Mouse (Mus musculus) layer of hippocampus, adult 11-12 months (tissue): ENCODE data around the gene Arid1a.

Experiments
- DNase-seq: peaks from one replicate; pipeline ENCODE4 v3.0.0; 2022; ENCODE audit warnings: low spot score

The Arid1a gene

DNA sequence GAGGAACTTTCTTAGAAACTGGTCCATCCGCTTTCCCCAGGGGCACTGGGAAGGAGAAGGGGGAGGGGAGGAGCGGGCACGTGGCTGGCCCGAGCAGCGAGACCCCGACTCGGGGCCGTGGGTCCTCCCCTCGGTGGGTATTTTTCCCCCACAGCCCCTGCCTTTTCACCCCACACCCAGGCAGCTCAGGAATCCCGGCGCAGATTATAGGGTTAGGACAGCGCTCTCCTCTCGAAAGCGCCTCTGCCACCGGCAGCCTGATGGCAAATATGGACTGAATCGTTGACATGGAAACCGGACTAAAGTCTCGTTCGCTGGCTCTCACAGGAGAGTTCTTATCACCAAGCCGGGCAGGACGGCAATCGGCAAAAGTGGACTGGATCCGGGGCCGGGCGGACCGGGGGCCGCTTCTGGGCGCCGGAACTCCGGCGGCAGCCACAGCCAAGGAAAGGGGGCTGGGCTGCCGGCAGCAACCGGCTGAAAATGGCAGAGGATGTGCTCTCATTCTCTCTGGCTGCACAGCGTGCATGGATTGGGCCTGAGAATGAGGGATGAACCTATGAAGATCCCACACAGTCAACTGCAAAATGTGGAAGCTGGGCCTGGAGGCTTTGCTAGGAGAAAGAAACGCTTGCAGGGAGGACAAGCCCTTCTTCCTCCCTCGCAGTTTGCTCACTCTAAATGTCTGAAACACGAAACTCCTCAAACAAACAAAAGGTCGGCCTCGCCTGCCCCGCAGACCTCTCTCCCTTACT lies at the start of gene Arid1a:
Arid1a (minus strand) TSS at position 256 of the 755 bp plus-strand sequence.
- peak; percentile 94 for DNase-seq

DNA sequence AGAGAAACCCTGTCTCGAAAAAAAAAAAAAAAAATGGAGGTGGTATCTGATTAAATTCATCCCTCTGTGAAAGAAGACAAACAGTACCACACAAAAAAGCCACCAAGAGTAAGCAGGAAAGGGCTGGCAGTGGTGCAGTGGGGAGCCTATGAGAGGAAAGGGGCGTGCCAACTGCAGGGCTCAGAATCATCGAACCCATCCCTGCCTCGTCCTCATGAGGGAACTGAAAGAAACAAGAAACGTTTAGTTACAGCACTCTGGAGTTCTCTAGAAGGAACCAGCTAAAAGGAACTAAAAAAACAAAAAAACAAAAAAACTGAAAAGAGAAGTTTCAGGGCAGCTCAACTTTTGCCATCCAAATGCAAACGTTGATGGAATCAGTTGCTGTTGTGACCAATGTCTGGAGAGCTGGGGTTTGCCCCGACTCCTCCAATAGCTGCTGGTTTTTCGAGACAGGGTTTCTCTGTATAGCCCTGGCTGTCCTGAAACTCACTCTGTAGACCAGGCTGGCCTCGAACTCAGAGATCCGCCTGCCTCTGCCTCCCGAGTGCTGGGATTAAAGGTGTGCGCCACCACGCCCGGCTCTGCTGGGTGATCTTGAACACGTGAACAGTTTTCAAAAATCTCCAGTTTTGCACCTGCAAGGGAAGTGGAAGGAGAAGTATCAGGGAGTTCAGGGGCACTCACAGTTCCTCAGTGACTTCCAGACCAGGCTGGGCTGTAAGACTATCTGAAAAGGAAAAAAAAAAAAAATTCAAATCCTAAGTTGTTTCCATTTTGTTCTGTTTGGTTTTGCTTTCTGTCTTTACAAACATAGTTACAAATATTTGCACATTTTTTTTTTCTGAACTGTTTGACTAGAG lies 48.1 kb upstream of the Arid1a start:
- DNase-seq: peak; percentile 36

DNA sequence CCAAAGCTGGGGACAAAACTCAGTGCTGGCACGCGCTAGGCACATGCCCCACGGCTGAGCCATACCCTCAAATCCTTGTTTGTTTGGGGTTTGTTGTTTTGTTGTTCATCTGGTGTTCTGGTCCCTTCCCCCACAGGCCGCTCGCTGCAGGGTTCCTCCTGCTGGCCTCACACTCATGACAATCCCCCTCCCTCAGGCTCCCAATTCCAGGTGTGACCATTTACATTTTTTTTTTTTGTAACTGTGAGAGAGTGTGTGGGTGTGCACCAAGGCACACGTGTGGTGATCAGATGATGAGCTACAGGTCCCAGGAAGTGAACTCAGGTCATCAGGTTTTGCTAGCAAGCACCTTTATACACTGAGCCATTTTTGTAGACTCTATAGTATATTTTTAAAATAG lies 44.0 kb upstream of the Arid1a start:
- DNase-seq: no peak

DNA sequence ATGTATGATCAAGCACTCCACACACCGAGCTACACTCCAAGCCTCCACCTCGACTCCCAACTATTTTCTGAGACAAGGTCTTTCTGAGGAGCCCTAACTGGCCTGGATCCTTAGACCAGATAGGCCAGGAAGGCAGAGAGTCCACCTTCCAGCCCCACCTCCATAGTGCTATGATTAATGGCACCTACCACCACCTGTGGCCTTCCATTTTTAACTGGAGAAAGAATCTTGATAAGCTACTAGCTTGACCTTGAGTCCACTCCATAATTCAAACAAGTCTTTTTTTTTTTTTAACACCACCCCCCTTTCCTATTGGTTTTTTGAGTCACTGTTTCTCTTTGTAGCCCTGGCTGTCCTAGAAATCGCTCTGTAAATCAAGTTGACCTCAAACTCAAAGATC lies 36.7 kb upstream of the Arid1a start:
- no peak for DNase-seq

DNA sequence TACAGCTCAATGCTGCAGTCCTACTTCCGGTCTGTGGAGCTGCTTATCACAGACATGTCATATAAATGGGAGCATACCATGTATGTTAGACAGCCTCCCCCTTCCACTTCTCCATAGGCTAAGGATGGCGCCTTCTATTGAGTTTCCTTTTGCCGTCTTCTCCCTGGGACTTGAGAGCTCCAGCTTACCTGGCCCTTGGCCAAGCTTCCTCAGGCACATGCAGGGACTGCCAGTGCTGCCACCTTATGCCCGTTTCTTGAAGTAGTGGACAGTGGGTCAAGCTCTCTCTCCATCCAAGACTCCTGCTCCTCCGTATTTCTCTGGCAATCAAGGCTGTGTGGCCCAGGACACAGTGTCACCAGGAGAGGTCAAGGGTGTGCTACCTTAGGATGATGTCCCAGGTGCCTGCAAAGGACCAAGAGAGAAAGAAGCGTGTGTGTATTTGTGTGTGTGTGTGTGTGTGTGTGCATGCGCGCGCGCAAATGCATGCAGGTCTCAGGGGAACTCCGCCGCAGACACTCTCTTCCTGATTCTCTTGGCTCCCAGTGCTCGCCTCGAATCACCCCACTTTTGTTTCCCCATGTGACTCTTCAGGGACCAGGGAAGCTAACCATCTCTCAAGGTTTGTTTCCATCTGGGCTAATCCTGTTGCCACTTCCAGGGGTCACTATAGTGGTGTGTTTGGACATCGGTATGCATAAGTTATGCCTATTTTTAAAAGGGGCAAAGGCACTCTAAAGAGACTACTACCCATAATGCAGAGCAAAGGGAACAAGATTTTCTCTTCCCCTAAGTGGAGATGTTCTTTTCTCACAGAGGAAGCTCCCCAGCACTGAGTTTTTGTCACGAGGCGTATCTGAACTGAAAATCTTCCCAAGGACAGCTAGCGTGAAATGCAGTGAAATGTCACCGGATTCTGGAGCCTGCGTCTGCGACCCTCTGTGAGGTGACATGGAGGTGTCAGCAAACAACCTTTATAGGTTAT lies 18.3 kb upstream of the Arid1a start:
- DNase-seq: peak; percentile 89

DNA sequence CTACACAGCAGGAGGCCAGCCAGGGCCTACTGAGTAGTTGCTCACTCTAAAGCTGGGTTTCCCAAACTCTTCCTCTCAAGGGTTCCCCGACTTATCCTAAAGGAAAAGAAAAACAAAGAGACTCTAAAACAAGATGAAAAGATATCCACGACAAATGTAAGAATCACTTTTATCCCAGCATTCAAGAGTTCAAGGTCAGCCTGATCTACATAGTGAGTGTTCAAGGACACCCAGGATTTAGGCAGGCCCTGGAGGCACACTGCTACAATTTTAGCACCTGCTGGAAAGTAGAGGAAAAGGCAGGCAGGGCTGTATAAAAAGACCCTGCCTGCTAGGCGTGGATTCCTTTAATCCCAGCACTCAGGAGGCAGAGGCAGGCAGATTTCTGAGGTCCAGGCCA lies 12.6 kb upstream of the Arid1a start:
- no peak for DNase-seq

DNA sequence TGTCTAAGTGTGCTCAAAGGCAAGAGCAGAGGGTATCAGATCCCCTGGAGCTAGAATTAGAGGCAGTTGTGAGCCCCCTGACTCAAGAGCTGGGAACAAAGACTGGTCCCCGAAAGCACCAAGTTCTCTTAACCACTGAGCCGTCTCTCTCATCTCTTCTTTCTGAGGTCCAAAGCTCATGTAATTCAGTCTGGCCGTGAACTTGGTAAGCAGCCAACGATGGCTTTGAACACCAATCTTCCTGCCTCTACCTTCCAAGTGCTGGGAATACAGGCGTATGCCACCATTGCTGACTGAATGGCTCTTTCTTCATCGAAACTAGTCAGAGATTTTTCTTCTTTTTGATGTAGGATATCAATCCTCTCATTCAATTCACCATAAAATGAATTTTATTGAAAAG lies 6.5 kb upstream of the Arid1a start:
- DNase-seq: no peak

DNA sequence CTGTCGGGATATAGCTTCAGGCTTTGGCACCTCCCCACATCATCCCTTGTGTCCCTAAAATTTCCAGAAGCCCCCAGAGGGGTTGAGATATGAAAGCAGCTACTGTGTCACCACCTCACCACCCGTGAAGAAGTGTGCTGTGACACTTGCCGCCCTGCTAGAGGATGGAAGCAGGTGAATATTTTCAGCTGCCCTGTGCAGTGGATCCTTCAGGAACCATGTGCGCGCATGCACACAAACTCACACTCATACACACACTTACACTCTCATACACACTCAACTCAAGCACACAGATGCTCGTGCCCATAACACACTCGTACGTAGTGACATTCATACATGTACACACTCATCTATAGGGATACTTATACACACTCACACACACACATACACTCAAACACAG lies 3.1 kb upstream of the Arid1a start:
- DNase-seq: no peak

DNA sequence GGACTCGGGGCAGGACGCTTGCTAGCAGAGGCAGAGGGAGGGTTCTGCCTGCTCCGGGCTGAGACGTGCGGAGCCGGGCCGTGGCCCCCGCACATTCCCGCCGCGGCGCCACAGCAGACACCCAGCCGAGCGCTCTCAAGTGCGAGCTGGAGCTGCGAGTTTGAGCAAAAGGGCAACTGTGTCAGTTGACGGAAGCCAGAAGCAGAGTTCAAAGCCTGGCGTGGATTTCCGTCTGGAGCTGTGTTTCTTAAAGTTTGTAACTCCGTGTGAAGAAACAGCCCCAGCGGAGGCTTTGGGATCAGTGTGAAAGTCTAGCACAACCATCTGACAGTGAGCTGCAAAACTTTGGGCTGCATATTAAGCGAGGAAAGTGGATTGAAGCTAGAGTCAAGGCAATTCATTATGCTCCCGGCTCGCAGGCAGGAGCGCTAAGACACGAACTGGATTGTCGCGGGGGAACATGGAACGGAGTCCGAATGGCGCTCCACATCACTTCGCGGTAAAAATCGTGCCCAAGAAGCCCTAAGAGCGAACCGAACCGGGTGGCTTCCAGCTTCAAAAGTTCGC lies 783 bp upstream of the Arid1a start:
- DNase-seq: peak; percentile 87

DNA sequence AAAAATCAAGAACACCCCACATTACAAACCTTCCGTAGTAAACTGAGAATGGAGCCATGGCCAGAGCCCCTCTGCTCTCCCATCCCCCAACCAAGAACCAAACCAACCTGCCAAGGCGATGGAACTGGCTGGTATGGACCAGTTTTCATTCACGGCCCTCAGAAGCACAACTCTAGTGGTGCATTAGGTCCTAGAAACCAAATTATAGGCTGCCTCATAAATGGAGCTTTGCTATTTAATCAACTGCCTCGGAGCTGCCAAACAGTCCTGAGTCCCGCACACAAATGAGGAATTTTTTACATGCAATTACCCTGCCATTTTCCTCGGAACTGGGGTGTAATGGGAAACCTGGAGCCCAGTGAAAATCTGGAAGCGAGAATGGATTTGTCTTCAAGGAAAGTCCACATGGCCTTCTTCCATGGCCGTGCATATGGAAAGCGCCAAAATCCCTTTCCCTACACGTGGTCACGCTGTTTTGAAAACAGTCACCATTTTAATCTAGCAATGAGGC lies 653 bp downstream of the Arid1a start:
- DNase-seq: peak; percentile 11

DNA sequence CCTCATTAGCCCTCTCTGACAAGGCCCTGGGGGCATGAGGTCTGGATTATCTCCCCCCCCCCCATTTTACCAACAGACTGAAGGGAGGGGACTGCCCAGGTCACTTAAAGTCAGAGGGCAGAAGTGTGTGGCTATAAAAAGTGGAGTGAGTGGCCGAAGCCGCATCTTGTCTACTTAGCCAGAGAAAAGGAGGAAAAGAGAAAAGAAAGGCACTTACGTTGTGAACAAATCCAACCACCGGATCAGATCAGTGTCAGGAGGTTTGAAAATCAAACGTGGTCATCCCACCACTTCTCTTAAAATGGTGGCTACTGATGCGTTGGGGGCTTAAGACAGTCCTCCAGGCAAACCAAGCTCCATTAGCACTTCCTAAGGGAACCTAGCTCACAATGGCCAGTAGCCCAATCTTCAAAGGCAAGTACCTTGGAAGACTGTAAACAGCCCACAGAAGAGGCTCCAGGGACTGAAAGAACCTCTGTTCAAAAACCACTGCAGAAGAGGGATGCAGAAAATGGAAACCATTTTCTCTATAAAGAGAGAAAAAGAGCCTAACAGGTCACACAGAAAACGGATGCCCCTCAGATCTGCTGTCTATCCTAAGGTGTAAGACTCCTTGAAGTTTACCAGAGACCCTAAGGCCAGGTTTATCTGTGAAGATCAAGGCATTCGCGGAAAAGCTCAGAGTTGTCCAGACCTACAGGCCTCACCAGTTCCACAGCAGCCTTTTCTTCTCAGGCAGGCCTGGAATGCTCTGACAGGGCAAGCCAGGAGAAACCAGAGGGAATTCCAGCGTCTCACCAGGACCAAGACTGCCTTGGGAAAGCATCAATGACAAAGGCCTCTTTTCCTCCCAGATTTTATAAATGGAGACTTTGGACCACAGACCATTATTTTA lies 1.5 kb downstream of the Arid1a start:
- DNase-seq: no peak

DNA sequence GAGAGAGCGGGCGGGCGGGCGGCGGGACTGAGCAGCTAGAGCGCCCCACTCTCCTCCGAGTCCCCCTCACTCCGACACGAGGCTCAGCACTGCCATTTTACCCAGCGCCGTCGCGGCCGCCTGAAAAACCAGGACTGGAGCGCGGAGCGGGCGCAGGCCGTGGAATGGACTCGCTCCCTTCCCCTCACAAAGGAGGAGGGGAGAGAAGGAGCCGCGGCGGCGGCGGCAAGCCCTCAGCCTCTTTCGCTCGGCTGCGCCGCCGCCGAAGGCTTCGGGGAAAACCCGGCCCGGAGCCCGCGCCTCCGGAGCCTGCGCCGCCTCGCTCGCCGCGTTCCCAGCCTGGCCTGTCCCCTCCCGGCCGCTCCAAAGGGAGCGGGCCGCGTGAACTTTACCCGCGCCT lies 2.3 kb downstream of the Arid1a start:
- DNase-seq: peak; percentile 99

DNA sequence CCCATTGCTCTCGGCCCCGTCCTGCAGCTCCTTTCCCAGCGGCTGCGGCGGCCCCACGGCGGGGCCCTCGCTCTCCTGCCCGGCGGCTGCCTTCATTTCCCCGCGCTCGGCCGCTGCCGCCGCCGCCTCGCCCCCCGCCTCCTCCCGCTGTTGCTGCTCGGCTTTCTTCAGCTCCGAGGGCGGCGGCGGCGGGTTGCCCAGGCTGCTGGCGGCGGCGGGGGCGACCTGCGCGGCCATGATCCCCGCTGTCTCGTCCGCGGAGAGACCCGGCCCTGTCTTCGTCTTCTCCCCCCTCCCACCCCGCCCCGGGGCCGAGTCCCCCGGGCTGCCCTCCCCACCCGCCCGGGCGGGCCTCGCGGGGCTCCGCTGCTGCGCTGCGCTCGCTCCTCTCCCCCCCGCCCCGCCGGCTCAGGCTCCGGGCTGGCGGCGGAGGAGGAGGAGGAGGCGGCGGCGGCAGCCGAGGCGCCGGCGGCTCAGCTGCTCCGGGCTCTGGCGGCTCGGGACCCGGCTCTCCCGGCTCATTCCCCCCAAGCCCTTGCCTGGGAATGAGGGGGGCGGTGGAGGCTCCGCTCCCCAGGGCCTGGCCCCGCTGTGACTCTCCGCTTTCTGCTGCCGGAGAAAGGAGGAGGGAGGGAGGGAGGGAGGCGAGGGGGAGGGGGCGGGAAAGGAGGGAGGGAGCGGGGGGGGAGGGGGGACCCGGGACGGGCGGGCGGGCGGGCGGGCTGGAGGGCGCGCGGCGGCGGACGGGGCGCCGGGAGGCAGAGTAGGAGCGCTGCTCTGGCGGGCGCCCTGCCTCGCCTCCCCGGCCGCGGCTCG lies 3.0 kb downstream of the Arid1a start:
- DNase-seq: peak; percentile 68

DNA sequence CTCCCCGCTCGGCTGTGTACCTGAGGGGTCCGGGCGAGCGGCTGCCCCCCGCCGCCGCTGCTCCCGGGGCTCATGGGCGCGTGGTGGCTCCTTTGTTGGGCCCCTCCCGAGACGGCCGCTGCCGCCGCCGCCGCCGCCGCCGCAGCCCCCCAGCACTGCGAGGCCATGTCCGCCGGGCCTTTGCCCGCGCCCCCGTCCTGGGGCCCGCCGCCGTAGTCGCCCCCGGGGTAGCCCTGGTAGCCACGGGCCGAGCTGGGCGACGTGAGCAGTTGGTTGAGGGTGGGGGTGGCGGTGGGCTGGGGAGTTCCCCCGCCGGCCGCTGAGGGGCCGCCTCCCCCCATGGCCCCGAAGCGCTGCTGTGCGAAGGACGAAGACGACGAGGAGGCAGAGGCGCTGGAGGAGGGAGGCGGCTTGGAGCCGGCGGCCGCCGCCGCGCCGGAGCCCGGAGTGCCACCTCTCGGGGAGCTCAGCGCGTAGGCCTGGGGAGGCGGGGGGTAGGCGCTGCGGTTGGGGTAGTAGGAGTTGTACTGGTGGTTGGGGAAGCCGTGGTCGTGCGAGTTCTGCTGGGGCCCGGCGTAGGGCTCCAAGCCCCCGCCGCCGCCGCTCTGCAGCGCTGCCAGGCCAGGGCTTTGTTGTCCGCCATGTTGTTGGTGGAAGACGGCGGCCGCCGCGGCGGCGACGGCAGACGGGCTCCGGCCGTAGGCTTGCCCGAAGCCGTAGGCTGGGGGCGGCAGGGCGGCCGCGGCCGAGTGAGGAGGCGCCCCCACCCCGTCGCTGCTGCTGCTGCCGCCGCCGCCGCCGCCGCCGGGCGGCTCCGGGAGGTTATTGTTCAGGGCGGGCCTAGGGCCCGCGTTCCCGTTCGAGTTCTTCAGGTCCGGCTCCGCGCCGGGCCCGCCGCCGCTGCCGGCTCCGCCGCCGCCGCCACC lies 3.9 kb downstream of the Arid1a start:
- DNase-seq: peak; percentile 42

DNA sequence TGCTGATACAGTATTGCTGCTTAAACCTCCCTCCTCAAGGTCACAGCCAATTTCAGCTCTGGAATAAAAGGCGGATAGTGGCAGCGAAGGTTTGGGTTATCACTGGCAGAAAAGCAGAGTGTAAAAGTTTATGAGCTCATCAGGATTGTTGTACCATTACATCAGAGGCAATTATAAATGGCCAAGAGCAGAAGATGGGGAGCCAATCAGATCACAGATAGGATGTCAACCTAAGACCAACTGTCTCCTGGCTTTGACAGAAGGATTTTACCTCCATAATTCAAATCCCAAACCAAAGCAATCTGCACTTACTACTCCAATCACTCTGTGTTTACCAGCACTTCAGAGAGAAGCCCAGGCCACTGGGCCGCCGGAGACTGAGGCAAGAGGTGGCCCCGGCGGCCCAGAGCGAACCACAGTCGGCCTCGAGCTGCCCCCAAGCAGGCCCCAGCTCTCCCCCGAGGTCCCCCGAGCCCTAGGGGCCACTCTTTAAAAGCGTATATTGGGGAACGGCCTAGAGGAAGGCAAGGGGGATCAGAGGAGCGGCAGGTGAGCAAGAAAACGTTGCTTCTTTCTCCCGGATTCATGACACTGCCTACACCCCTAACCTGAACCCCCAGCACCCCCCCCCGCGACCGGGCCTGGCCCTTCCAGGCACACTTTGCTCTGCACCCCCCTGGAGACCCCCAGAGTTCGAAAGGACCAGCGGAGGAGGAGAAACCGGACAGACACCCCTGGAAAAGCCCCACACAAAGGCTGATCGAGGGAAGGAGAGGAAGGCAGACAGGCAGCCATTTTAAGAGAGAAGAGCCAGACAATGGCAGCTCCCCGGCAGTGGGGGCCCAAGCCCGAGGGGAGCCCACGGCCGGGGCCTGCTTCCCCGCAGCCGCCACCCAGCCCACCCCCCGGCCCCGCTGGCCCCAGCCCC lies 4.8 kb downstream of the Arid1a start:
- peak; percentile 57 for DNase-seq

DNA sequence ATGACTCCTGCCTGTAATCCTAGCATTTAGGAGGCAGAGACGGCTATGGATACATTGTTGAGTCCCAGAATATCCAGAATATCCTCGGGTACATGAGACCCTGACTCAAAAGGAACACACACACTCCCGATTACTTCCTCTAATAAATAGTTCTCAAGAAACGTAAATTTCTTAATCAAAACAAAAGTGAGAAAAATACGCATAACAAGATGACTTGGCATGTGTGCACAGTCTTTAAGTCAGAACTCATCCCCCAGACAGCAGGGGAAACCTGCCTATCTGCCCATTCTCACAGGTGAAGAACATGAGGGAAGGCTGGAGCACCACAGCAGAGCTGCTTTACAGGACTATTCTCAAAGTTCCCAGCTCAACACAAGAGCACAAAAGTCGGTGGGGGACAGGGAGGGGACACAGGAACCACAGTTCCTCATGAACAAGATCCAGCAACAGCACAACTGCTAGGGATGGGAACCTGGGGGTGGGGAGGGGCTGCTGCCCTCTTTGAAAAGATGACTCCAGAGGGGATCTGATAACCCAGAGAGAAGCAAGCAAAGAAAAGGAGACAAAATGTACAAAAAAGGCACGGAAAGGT lies 6.3 kb downstream of the Arid1a start:
- no peak for DNase-seq

DNA sequence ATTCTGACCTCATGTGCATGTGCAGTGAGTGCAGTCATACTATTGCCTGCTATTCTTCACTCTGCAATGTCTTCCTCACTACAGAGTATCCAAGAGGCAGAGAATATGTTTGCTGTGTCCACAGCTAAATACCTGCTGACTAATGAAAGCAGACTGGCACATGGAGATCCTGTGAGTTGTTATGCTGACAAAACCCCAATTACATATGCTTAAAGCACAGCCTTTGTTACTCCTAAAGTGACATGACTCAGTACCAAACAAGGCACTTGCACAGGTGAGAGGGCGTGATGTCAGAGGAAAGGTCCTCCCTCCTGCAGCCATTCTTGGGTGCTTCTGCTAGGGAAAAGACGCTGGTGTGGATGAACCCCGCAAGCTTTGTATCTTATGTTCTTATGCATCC lies 21.3 kb downstream of the Arid1a start:
- DNase-seq: no peak
